ENCODE assay signal across 8 mouse cellular contexts in the genomic region with DNA sequence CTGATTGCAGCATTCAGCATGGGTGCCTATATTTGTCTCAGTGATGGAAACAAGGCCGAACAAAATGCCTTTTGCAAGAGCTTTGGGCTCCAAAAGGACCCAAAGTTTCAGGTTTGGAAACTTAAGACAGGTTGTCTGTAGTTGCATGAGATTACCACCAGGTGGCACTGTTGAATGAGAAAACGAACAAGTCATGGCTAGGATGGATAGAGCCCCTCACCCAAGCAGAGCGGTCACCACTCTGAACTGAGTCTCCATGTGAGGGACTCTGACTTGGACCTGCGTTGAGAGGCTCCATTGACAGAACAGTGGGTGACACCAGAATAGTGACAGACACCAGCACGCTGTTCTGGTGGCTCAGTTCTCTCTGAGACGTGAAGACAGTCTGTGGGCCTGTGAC. TPM values are rescaled to one million over a fixed set of nuclear protein-coding genes. Genes with fewer than 3 reads are reported as not detected.
DNase-seq lines count a peak whose midpoint lies in the region; ATAC-seq and TF ChIP-seq lines count a peak whose summit lies in the region.

No protein-coding gene starts in this region.

- WGBS in intestine, postnatal 0 days = 36% methylated on average over 6 of the region's 6 CpGs
- 41% methylated on average over 6 of the region's 6 CpGs for WGBS in small intestine, adult 2 months

- no peak overlapping the region for H3K27ac ChIP-seq in intestine, postnatal 0 days (ENCODE audit: low read depth, low read length)
- no peak overlapping the region for H3K27ac ChIP-seq in small intestine, adult 2 months (ENCODE audit: insufficient read depth, low read depth, low read length)

- H3K9ac ChIP-seq in intestine, postnatal 0 days (ENCODE audit: low read depth, low read length) = no peak overlapping the region

- peak; percentile 44 for ATAC-seq in erythroblast, adult 5-6 weeks (replicated peaks; ENCODE audit: low FRiP score, poor library complexity, severe bottlenecking)
- no peak for ATAC-seq in intestine, postnatal 0 days

- peak; percentile 20 to 21 for DNase-seq in left cerebral cortex, adult 18-20 months (ENCODE audit: low spot score in 2 of 2)
- no peak for DNase-seq in left cerebral cortex, adult 11 months (ENCODE audit: low spot score)
- DNase-seq in T-cell, adult 2 months (ENCODE audit: low spot score) = peak; percentile 22
- peak; percentile 46 for DNase-seq in lung, postnatal 10 days
- no peak for DNase-seq in adrenal gland, adult 8-10 months

- peak; percentile 89 for TF ChIP-seq CTCF in intestine, postnatal 0 days (IDR thresholded peaks at IDR 0.05; ENCODE audit: low read depth)
- TF ChIP-seq CTCF in small intestine, adult 2 months (IDR thresholded peaks at IDR 0.05; ENCODE audit: extremely low read depth, insufficient read length, insufficient replicate concordance, low read depth, low read length) = peak; percentile 58; the same call in 1 of the 2 replicates

- no peak for TF ChIP-seq POLR2A in small intestine, adult 2 months (IDR thresholded peaks at IDR 0.05; ENCODE audit: low read depth, low read length)

- H3K4me3 ChIP-seq in intestine, postnatal 0 days (ENCODE audit: low read depth, low read length) = no peak overlapping the region
- H3K4me3 ChIP-seq in small intestine, adult 2 months (ENCODE audit: low read depth, low read length) = no peak overlapping the region

- no peak overlapping the region for H3K4me2 ChIP-seq in intestine, postnatal 0 days (replicated peaks; ENCODE audit: low read depth)

- no peaks in the 10 kb centered on the region for H3K36me3 ChIP-seq in intestine, postnatal 0 days (ENCODE audit: control insufficient read depth, insufficient read depth)
- no peaks in the 10 kb centered on the region for H3K36me3 ChIP-seq in small intestine, adult 2 months (ENCODE audit: control insufficient read depth, insufficient read depth, low read length)

- no peaks in the 10 kb centered on the region for H3K4me1 ChIP-seq in intestine, postnatal 0 days (replicated peaks; ENCODE audit: control insufficient read depth, insufficient read depth, low read length)
- no peaks in the 10 kb centered on the region for H3K4me1 ChIP-seq in small intestine, adult 2 months (ENCODE audit: control insufficient read depth, insufficient read depth, insufficient read length, low read length)

- no peaks in the 10 kb centered on the region for H3K9me3 ChIP-seq in intestine, postnatal 0 days (ENCODE audit: control insufficient read depth)

- H3K27me3 ChIP-seq in intestine, postnatal 0 days (replicated peaks; ENCODE audit: control insufficient read depth, insufficient read depth, low read length) = no peaks in the 10 kb centered on the region; the same call in 1 of the 2 replicates
- no peaks in the 10 kb centered on the region for H3K27me3 ChIP-seq in small intestine, adult 2 months (ENCODE audit: control insufficient read depth, insufficient read depth, low read length)

RNA-seq across cellular contexts. Expression of gene Krtap5-4, which starts 13.2 kb away (rescaled TPM):
- total RNA-seq in left cerebral cortex, adult 18-20 months (2021) = not detected
- not detected in 2 replicates for total RNA-seq in erythroblast, adult 5-6 weeks (2015; ENCODE audit: low replicate concordance)
- not detected in 2 replicates for total RNA-seq in erythroblast, adult 5-6 weeks (2017; ENCODE audit: low replicate concordance)
- polyA plus RNA-seq in intestine, postnatal 0 days (2015; fragmentation: Nextera tagmentation; extraction: Ambion mirVana) = not detected in 2 replicates
- not detected in 2 replicates for polyA plus RNA-seq in small intestine, adult 2 months (2012; rRNA removed)
- not detected for total RNA-seq in adrenal gland, adult 8-10 months (2022)

RNA-seq across cellular contexts. Expression of gene Krtap5-1, which starts 19.6 kb away (rescaled TPM):
- not detected for total RNA-seq in left cerebral cortex, adult 18-20 months (2021)
- total RNA-seq in erythroblast, adult 5-6 weeks (2015; ENCODE audit: low replicate concordance) = not detected in 2 replicates
- total RNA-seq in erythroblast, adult 5-6 weeks (2017; ENCODE audit: low replicate concordance) = not detected in 2 replicates
- not detected in 2 replicates for polyA plus RNA-seq in intestine, postnatal 0 days (2015; fragmentation: Nextera tagmentation; extraction: Ambion mirVana)
- not detected in 2 replicates for polyA plus RNA-seq in small intestine, adult 2 months (2012; rRNA removed)
- not detected for total RNA-seq in adrenal gland, adult 8-10 months (2022)

RNA-seq across cellular contexts. Expression of gene Gm4559, which starts 42.4 kb away (rescaled TPM):
- not detected for total RNA-seq in left cerebral cortex, adult 18-20 months (2021)
- not detected in 2 replicates for total RNA-seq in erythroblast, adult 5-6 weeks (2015; ENCODE audit: low replicate concordance)
- total RNA-seq in erythroblast, adult 5-6 weeks (2017; ENCODE audit: low replicate concordance) = not detected in 2 replicates
- not detected in 2 replicates for polyA plus RNA-seq in intestine, postnatal 0 days (2015; fragmentation: Nextera tagmentation; extraction: Ambion mirVana)
- polyA plus RNA-seq in small intestine, adult 2 months (2012; rRNA removed) = not detected in 2 replicates
- total RNA-seq in adrenal gland, adult 8-10 months (2022) = not detected

RNA-seq across cellular contexts. Expression of gene Ifitm10, which starts 57.0 kb away (rescaled TPM):
- total RNA-seq in left cerebral cortex, adult 18-20 months (2021) = 10 to 100 TPM; 35.2 to 38.2 TPM
- total RNA-seq in erythroblast, adult 5-6 weeks (2015; ENCODE audit: low replicate concordance) = 1.0 and 1.2 TPM in 2 replicates
- total RNA-seq in erythroblast, adult 5-6 weeks (2017; ENCODE audit: low replicate concordance) = 0.42 TPM in 1 of 2 replicates, not detected in the other
- polyA plus RNA-seq in intestine, postnatal 0 days (2015; fragmentation: Nextera tagmentation; extraction: Ambion mirVana) = 1.5 and 1.6 TPM in 2 replicates
- 1.5 and 3.2 TPM in 2 replicates for polyA plus RNA-seq in small intestine, adult 2 months (2012; rRNA removed)
- 1 to 10 TPM; 2.7 to 7.8 (median 5.3) TPM for total RNA-seq in adrenal gland, adult 8-10 months (2022)

RNA-seq across cellular contexts. Expression of gene Gm2431, which starts 58.4 kb away (rescaled TPM):
- total RNA-seq in left cerebral cortex, adult 18-20 months (2021) = not detected
- total RNA-seq in erythroblast, adult 5-6 weeks (2015; ENCODE audit: low replicate concordance) = not detected in 2 replicates
- not detected in 2 replicates for total RNA-seq in erythroblast, adult 5-6 weeks (2017; ENCODE audit: low replicate concordance)
- not detected in 2 replicates for polyA plus RNA-seq in intestine, postnatal 0 days (2015; fragmentation: Nextera tagmentation; extraction: Ambion mirVana)
- polyA plus RNA-seq in small intestine, adult 2 months (2012; rRNA removed) = not detected in 2 replicates
- not detected for total RNA-seq in adrenal gland, adult 8-10 months (2022)

Comparison
In these comparisons a context has a peak if more than half of its experiments do, and no peak if none do; other contexts are left out.
1. DNase-seq: peak in left cerebral cortex, adult 18-20 months (2 of 2), T-cell, adult 2 months (single experiment) and lung, postnatal 10 days (single experiment); none in left cerebral cortex, adult 11 months (single experiment) and adrenal gland, adult 8-10 months (single experiment).